Mouse (Mus musculus) hindbrain, embryonic 14.5 days (tissue): ENCODE results near the gene Peli1. TPM values are rescaled to one million over a fixed set of nuclear protein-coding genes. Genes with fewer than 3 reads are reported as not detected.

Source experiments
- ATAC-seq: fragments of 200-750 bp; cut with Nextera tagmentation; 2 replicates; pipeline ENCODE4 v1.8.0; 2017; ENCODE audit warnings: moderate number of reproducible peaks, mild to moderate bottlenecking, moderate TSS enrichment, moderate library complexity; ENCODE audit not compliant: low FRiP score
- DNase-seq: peaks from one replicate; pipeline ENCODE4 v3.0.0-alpha.2; 2015; ENCODE audit warnings: low spot score
- H3K27ac ChIP-seq: fragments of 300-500 bp; sonication (generic); 2 replicates; pipeline ENCODE4 v1.5.1; 2014; ENCODE audit warnings: mild to moderate bottlenecking, moderate library complexity
- H3K27me3 ChIP-seq: fragments of 300-500 bp; sonication (generic); 2 replicates; pipeline ENCODE4 v1.6.1; 2014; ENCODE audit warnings: mild to moderate bottlenecking, low read length, mixed read lengths; ENCODE audit not compliant: control insufficient read depth, insufficient read depth
- H3K36me3 ChIP-seq: fragments of 300-500 bp; sonication (generic); replicated peaks from 2 replicates; pipeline ENCODE4 v1.6.1; 2014; ENCODE audit not compliant: control insufficient read depth, insufficient read depth
- H3K4me1 ChIP-seq: fragments of 300-500 bp; sonication (generic); replicated peaks from 2 replicates; pipeline ENCODE4 v1.6.1; 2014; ENCODE audit warnings: antibody characterized with exemption, low read length, mixed read lengths; ENCODE audit not compliant: control insufficient read depth, insufficient read depth
- H3K4me2 ChIP-seq: fragments of 300-500 bp; sonication (generic); replicated peaks from 2 replicates; pipeline ENCODE4 v1.6.1; 2014; ENCODE audit warnings: mild to moderate bottlenecking, moderate library complexity
- H3K4me3 ChIP-seq: fragments of 300-500 bp; sonication (generic); replicated peaks from 2 replicates; pipeline ENCODE4 v1.5.1; 2014; ENCODE audit warnings: mild to moderate bottlenecking, low read length
- H3K9ac ChIP-seq: fragments of 300-500 bp; sonication (generic); 2 replicates; pipeline ENCODE4 v1.6.1; 2014
- H3K9me3 ChIP-seq: fragments of 300-500 bp; sonication (generic); 2 replicates; pipeline ENCODE4 v1.6.1; 2016; ENCODE audit warnings: low read length; ENCODE audit not compliant: control insufficient read depth
- WGBS: fragments of 180-500 bp; shearing (Covaris S2); extraction: QIAGEN DNeasy Blood & Tissue Kit; methylation state at CpG from one replicate; pipeline ENCODE4 v1.1.7; 2014; 5-methylcytosine and 5-hydroxymethylcytosine counted together
- polyA plus RNA-seq: library from polyadenylated mRNA; unstranded; fragments of >200 nt; fragmentation: Nextera tagmentation; extraction: Ambion mirVana; gene quantifications from 2 replicates; pipeline ENCODE4 v1.2.1, GENCODE M21; 2014

Peli1 gene
- polyA plus RNA-seq: 82.6 and 85.0 TPM in 2 replicates

- WGBS: under 1% methylated on average over 24 of the region's 24 CpGs
- no peaks in the 10 kb centered on the region for H3K9me3 ChIP-seq
Measured at GRCm38 (mm10) chr11:21091067-21091427, at the start of gene Peli1. Peli1 (plus strand) TSS chr11:21091291.

DNA sequence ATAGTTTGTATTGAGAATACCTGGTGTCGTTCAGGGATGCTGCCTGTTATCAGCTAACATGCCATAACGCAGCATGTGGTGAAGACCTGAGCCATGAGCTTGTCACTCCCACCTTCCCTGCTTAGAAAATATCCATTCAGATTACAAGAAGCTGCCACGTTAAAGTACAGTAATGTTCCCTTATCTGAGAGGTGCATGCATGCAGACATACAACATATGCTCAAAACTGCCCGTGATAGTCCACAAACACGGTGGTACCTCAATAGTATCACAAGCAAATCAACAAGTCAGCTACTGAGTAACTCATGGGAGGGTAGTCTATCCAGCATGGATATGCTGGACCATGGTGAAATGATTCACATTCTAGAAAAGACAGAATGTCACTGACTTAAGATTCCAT is 48.5 kb upstream of the Peli1 start:
- Histone ChIP-seq H3K4me1 (no peaks in the 10 kb centered on the region), H3K4me2 (no peak overlapping the region), H3K9ac (no peak overlapping the region), H3K36me3 (no peaks in the 10 kb centered on the region), H3K27ac (no peak overlapping the region), H3K27me3 (no peaks in the 10 kb centered on the region), H3K9me3 (no peaks in the 10 kb centered on the region), H3K4me3 (no peak overlapping the region)
- ATAC-seq (no peak), DNase-seq (no peak)
- 97% methylated on average over 5 of the region's 5 CpGs for WGBS

More at GRCm38 (mm10) chr11:21091067-21091427, at the start of gene Peli1:
- Histone ChIP-seq H3K27ac (peak within 1 kb of the TSS; percentile 99), H3K4me2 (peak within 1 kb of the TSS; percentile 86), H3K36me3 (no peaks in the 10 kb centered on the region), H3K4me3 (peak within 1 kb of the TSS; percentile 85), H3K9ac (peak within 1 kb of the TSS; percentile 99), H3K4me1 (peaks cover 14% of the 10 kb centered on the region), H3K27me3 (no peaks in the 10 kb centered on the region)
- ATAC-seq (peak; percentile 99), DNase-seq (peak; percentile 95)

DNA sequence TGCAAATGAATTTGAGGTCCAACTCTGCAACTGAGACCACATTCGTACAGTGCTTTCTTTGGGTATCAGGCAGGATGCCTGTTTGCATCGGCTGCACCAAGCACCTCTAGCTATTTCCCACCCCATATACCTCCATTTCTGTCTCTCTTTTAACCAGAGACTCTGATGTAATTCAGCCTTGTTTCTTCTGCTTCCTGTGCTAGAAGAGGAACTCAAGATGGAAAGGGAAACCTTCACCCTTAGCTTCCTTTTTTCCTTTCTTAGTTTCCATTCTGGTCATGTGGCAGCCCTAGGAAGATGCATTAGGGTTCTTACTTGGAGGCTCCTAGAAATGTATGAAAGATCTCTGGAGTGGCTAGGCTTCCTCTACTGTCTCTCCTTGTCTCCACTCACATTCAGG is 44.9 kb upstream of the Peli1 start:
- no peaks in the 10 kb centered on the region for H3K4me1 ChIP-seq

GRCm38 (mm10) chr11:21047921-21048320 is 43.2 kb upstream of the Peli1 start:
- WGBS: 86% methylated on average over 2 of the region's 2 CpGs
- H3K27me3 ChIP-seq: no peaks in the 10 kb centered on the region
- H3K27ac ChIP-seq: no peak overlapping the region
- no peaks in the 10 kb centered on the region for H3K4me1 ChIP-seq
- H3K9me3 ChIP-seq: no peaks in the 10 kb centered on the region
- no peak overlapping the region for H3K4me3 ChIP-seq
- no peak overlapping the region for H3K4me2 ChIP-seq
- no peak overlapping the region for H3K9ac ChIP-seq
- DNase-seq (no peak), ATAC-seq (no peak)
- H3K36me3 ChIP-seq: no peaks in the 10 kb centered on the region

More for the DNA sequence above, 44.9 kb upstream of the Peli1 start:
- H3K4me2 ChIP-seq: no peak overlapping the region
- H3K27me3 ChIP-seq: no peaks in the 10 kb centered on the region
- no peaks in the 10 kb centered on the region for H3K36me3 ChIP-seq
- no peak overlapping the region for H3K27ac ChIP-seq
- no peak overlapping the region for H3K9ac ChIP-seq
- no peak overlapping the region for H3K4me3 ChIP-seq
- no peaks in the 10 kb centered on the region for H3K9me3 ChIP-seq
- DNase-seq (no peak), ATAC-seq (no peak)
- WGBS: 99% methylated on average over 2 of the region's 2 CpGs

- no peak overlapping the region for H3K4me2 ChIP-seq
- DNase-seq: no peak
- H3K36me3 ChIP-seq: no peaks in the 10 kb centered on the region
- no peak overlapping the region for H3K4me3 ChIP-seq
- H3K4me1 ChIP-seq: no peaks in the 10 kb centered on the region
- no peak for ATAC-seq
- no peak overlapping the region for H3K27ac ChIP-seq
- 89% methylated on average over 9 of the region's 9 CpGs for WGBS
- H3K9me3 ChIP-seq: no peaks in the 10 kb centered on the region
- no peak overlapping the region for H3K9ac ChIP-seq
- no peaks in the 10 kb centered on the region for H3K27me3 ChIP-seq
Measured at GRCm38 (mm10) chr11:21051716-21052115, 39.4 kb upstream of the Peli1 start.

GRCm38 (mm10) chr11:21054587-21054986 is 36.5 kb upstream of the Peli1 start:
- H3K4me1 ChIP-seq: no peaks in the 10 kb centered on the region
- no peaks in the 10 kb centered on the region for H3K27me3 ChIP-seq
- ATAC-seq: no peak
- no peaks in the 10 kb centered on the region for H3K36me3 ChIP-seq
- H3K4me2 ChIP-seq: no peak overlapping the region
- H3K9me3 ChIP-seq: no peaks in the 10 kb centered on the region
- no peak overlapping the region for H3K9ac ChIP-seq
- no peak for DNase-seq
- H3K4me3 ChIP-seq: no peak overlapping the region
- no peak overlapping the region for H3K27ac ChIP-seq

DNA sequence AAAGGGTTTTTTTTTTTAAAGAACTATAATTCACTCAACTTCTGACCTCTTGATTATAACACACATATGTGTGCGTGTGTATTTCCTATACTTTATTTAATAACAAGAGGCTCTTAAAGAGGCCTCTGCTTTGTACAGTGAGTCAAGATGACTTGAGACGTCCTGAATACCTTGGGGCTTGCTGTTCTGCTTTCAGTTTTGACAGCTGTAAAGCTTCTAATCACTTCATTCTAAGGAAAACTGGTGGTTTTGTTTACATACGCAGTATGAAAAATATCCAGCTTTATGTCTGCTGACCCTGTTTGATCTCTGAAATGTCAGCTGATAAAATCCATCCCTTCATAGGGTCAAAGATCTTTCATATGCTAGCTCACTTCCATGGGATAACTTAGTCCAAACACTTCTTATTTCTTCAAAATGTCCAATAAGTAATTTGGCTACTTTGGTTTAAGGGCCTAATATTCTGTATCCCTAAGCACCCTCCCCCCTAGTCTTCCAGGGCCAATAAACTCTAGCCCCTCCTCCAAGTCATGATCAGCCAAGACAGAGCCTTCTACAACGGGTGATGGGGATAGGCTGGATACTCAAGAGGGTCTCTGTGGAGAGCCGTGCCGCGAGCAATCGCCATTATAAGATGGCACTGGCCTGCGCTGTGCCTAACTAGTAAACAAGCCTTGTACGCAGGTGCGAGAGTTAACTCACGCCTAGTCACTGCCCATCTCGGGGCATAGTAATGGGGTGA is 34.8 kb upstream of the Peli1 start:
- Histone ChIP-seq H3K4me2 (no peak overlapping the region), H3K9ac (no peak overlapping the region), H3K4me3 (no peak overlapping the region), H3K27me3 (no peaks in the 10 kb centered on the region), H3K9me3 (no peaks in the 10 kb centered on the region), H3K36me3 (no peaks in the 10 kb centered on the region), H3K4me1 (0 out of 2 replicates have a peak, but pooled peaks cover 5% of the 10 kb centered on the region), H3K27ac (no peak overlapping the region)
- DNase-seq (no peak), ATAC-seq (no peak)
- 88% methylated on average over 13 of the region's 13 CpGs for WGBS

DNA sequence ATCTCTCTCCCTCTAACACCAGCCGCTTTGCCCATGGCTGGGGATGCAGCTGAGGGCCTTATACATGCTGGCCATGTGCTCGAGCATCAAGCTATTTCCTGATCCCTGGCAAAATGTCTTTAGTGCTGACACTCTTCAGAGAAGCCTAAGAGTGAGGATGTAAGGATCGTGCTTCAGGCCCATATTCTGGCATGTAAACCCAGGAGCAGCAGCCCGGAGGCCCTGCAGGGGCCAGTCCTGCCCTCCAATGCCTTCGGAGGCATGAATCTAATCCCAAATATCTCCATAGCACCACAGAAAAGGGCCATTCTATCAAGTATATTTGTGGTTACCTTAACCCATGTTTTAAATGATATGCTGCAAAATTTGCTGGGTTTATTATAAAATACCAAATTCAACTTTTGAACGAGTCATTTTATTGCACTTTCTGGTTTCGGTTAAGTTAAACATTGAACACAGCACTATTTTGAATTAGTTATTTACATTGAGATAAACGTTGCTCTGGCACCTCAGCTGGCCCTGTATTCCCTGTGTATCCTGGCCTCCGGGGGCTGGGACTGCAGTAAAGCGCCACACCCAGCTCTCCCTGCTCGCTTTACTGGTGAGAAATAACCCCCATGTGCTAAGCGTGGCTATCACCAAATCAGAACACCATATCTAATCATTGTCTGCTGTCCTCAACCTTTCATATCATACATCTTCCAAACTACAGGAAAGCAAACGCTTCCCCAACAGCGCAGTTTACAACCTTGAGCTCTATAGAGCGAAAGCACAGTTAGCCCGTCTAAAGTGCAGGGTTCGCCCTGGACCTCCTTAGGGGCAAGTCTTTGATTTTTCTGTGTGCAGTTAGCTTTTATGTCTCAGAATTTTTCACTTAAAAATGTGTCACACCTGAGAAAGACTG is 33.3 kb upstream of the Peli1 start:
- no peak overlapping the region for H3K4me3 ChIP-seq
- H3K27me3 ChIP-seq: no peaks in the 10 kb centered on the region
- ATAC-seq: no peak
- WGBS: 87% methylated on average over 17 of the region's 17 CpGs
- H3K4me2 ChIP-seq: no peak overlapping the region
- 0 out of 2 replicates have a peak, but pooled peaks cover 5% of the 10 kb centered on the region for H3K4me1 ChIP-seq
- no peaks in the 10 kb centered on the region for H3K36me3 ChIP-seq
- no peak for DNase-seq
- no peaks in the 10 kb centered on the region for H3K9me3 ChIP-seq
- no peak overlapping the region for H3K9ac ChIP-seq
- H3K27ac ChIP-seq: no peak overlapping the region

- no peaks in the 10 kb centered on the region for H3K27me3 ChIP-seq
- H3K27ac ChIP-seq: no peak overlapping the region
- no peak overlapping the region for H3K4me3 ChIP-seq
- no peaks in the 10 kb centered on the region for H3K36me3 ChIP-seq
- H3K4me2 ChIP-seq: no peak overlapping the region
- no peaks in the 10 kb centered on the region for H3K9me3 ChIP-seq
- WGBS: 87% methylated on average over 5 of the region's 5 CpGs
- H3K4me1 ChIP-seq: 0 out of 2 replicates have a peak, but pooled peaks cover 5% of the 10 kb centered on the region
- H3K9ac ChIP-seq: no peak overlapping the region
- no peak for DNase-seq
- no peak for ATAC-seq
Measured at GRCm38 (mm10) chr11:21058415-21058781, 32.7 kb upstream of the Peli1 start.
